Mouse (Mus musculus): ENCODE data around the gene Irf2bp1.

DNA sequence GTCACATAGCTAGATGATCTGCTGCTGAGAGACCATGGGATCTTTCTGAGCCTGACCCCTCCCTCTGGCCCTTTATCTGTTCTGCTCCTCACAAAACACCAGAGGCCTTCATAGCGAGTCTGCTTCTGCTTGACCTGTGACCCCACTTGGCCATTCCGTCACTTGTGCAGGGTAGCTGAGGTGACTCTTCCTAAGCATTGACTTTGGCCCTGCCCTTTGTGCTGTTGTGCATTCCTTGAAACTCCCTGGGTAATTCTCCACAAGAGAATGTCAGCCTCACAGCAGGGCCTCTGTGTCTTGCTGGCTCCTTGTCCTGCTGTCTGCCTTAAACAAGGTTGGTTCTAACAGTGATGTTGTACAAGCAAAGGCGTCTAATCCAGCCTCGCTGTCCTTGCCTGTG lies 27.8 kb downstream of the Irf2bp1 start:
- TF ChIP-seq MAZ (IDR thresholded peaks at IDR 0.05; ENCODE audit: low read depth, low read length) (no peak), JUN (IDR thresholded peaks at IDR 0.05; ENCODE audit: insufficient read depth, low read depth, low read length) (no peak), CTCF (conservative IDR thresholded peaks at IDR 0.05 in 1 of 2, IDR thresholded peaks at IDR 0.05 in 1 of 2; ENCODE audit: low read depth in 2 of 2, low read length in 2 of 2) (no peak), MAFK (IDR thresholded peaks at IDR 0.05; ENCODE audit: insufficient replicate concordance, low read length) (no peak), MXI1 (IDR thresholded peaks at IDR 0.05; ENCODE audit: low read depth, low read length) (no peak), MEF2A (IDR thresholded peaks at IDR 0.05; ENCODE audit: borderline replicate concordance, low read depth, low read length) (no peak)

All from CH12.LX (cell line).